Mouse (Mus musculus): ENCODE measurements around the gene Casz1. TPM values are rescaled to one million over a fixed set of nuclear protein-coding genes. Genes with fewer than 3 reads are reported as not detected.

Gene Casz1
- polyA plus RNA-seq, 1 experiment from 2014 or later, result 7.6 TPM

DNA sequence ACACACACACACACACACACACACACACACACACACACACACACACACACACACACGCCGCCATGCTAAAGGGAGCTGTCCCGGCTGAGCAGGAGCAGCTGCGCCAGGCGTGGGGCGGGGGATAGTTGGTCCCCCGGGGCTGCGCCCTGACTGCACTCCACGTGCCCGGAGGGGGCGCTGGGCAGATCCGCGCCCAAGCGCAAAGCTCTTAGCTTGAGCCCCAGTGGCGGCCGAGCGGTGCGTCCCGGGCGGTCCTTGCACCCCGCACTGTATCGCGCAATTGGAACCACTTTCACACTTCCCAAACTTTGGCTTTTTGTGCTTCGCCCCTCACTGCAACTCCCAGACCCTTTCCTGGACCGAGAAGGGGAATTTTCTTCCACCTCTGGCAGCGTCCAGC, 2.6 kb downstream of the Casz1 start:
- Histone ChIP-seq H3K4me2 (replicated peaks; ENCODE audit: low read depth, low read length) (peak overlapping the region; percentile 98), H3K4me1 (ENCODE audit: control insufficient read depth, insufficient read depth, low read length) (peaks cover 41% of the 10 kb centered on the region), H3K36me3 (ENCODE audit: control insufficient read depth, insufficient read depth, low read length) (no peaks in the 10 kb centered on the region), H3K27ac (ENCODE audit: low read depth, low read length) (no peak overlapping the region), H3K9ac (ENCODE audit: low read depth, low read length) (peak overlapping the region; percentile 38; the same call in 1 of the 2 replicates), H3K27me3 (ENCODE audit: control insufficient read depth, insufficient read depth, low read length) (peaks cover 29% of the 10 kb centered on the region), H3K4me3 (ENCODE audit: low read length) (peak overlapping the region; percentile 73), H3K9me3 (ENCODE audit: control insufficient read depth, low read length) (no peaks in the 10 kb centered on the region)
- under 1% methylated on average over 25 of the region's 26 CpGs for WGBS
- peak; percentile 48; the same call in 1 of the 2 replicates for ATAC-seq (ENCODE audit: low FRiP score, low TSS enrichment)

- Histone ChIP-seq H3K9me3 (ENCODE audit: control insufficient read depth, low read length) (no peaks in the 10 kb centered on the region), H3K4me3 (ENCODE audit: low read length) (peak overlapping the region; percentile 73), H3K27me3 (ENCODE audit: control insufficient read depth, insufficient read depth, low read length) (peaks cover 32% of the 10 kb centered on the region), H3K36me3 (ENCODE audit: control insufficient read depth, insufficient read depth, low read length) (no peaks in the 10 kb centered on the region), H3K9ac (ENCODE audit: low read depth, low read length) (peak overlapping the region; percentile 38; the same call in 1 of the 2 replicates), H3K4me1 (ENCODE audit: control insufficient read depth, insufficient read depth, low read length) (peaks cover 43% of the 10 kb centered on the region), H3K27ac (ENCODE audit: low read depth, low read length) (no peak overlapping the region), H3K4me2 (replicated peaks; ENCODE audit: low read depth, low read length) (peak overlapping the region; percentile 98)
- no peak for ATAC-seq (ENCODE audit: low FRiP score, low TSS enrichment)
- WGBS, result 2% methylated on average over 9 of the region's 9 CpGs
Measured at GRCm38 (mm10) chr4:148807397-148807796, 3.2 kb downstream of the Casz1 start.

DNA sequence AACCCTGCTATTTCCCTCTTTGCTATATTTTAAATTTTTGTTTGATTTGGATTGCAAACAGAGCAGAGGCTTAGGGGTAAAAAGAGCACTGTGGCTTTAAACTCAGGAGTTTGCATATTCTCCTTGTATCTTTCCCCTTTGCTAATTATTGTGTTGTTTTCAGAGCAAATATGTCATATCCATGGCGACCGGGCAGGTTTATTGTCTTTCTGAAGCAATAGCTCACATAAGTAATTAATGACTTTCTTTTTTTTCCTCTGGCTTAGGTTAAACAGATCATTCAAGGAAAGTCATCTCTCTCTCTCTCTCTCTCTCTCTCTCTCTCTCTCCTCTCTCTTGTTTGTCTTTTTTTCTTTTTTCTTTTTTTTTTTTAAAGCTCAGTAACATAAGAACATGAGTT, 4.6 kb downstream of the Casz1 start:
- Histone ChIP-seq H3K4me3 (ENCODE audit: low read length) (no peak overlapping the region), H3K36me3 (ENCODE audit: control insufficient read depth, insufficient read depth, low read length) (no peaks in the 10 kb centered on the region), H3K27me3 (ENCODE audit: control insufficient read depth, insufficient read depth, low read length) (peaks cover 33% of the 10 kb centered on the region), H3K9me3 (ENCODE audit: control insufficient read depth, low read length) (no peaks in the 10 kb centered on the region), H3K4me2 (replicated peaks; ENCODE audit: low read depth, low read length) (no peak overlapping the region), H3K27ac (ENCODE audit: low read depth, low read length) (no peak overlapping the region), H3K4me1 (ENCODE audit: control insufficient read depth, insufficient read depth, low read length) (peaks cover 39% of the 10 kb centered on the region), H3K9ac (ENCODE audit: low read depth, low read length) (no peak overlapping the region)
- no peak for ATAC-seq (ENCODE audit: low FRiP score, low TSS enrichment)
- 17% methylated on average over 2 of the region's 2 CpGs for WGBS

- Histone ChIP-seq H3K9me3 (ENCODE audit: control insufficient read depth, low read length) (no peaks in the 10 kb centered on the region), H3K9ac (ENCODE audit: low read depth, low read length) (no peak overlapping the region), H3K27me3 (ENCODE audit: control insufficient read depth, insufficient read depth, low read length) (peaks cover 22% of the 10 kb centered on the region), H3K27ac (ENCODE audit: low read depth, low read length) (no peak overlapping the region), H3K4me3 (ENCODE audit: low read length) (no peak overlapping the region), H3K4me2 (replicated peaks; ENCODE audit: low read depth, low read length) (no peak overlapping the region), H3K36me3 (ENCODE audit: control insufficient read depth, insufficient read depth, low read length) (no peaks in the 10 kb centered on the region), H3K4me1 (ENCODE audit: control insufficient read depth, insufficient read depth, low read length) (peaks cover 30% of the 10 kb centered on the region)
- WGBS, result 36% methylated on average over 9 of the region's 9 CpGs
- no peak for ATAC-seq (ENCODE audit: low FRiP score, low TSS enrichment)
Measured at GRCm38 (mm10) chr4:148810706-148811105, 6.5 kb downstream of the Casz1 start.

DNA sequence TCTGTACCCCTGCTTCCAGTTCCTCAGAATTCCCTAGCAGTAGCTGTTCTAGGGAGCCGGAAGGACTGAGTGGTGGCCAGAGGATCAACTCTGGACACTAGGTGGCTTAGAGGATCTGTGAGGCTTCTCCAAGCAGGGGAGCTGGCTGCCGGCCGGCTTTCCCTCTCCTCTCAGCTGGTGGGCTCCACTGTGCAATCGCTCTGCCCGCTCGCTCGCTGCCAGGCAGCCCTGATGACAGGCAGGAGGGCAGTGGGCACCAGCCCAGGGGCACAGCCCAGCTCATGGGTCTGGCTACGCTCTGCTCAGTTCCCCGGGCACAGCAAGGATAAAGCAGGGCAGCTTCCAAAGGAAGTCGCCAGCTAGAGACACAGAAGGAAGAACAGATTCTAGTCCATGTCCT, 7.7 kb downstream of the Casz1 start:
- Histone ChIP-seq H3K9ac (ENCODE audit: low read depth, low read length) (no peak overlapping the region), H3K27ac (ENCODE audit: low read depth, low read length) (no peak overlapping the region), H3K9me3 (ENCODE audit: control insufficient read depth, low read length) (no peaks in the 10 kb centered on the region), H3K4me2 (replicated peaks; ENCODE audit: low read depth, low read length) (peak overlapping the region; percentile 6; the same call in 1 of the 2 replicates), H3K36me3 (ENCODE audit: control insufficient read depth, insufficient read depth, low read length) (no peaks in the 10 kb centered on the region), H3K27me3 (ENCODE audit: control insufficient read depth, insufficient read depth, low read length) (peaks cover 13% of the 10 kb centered on the region; the same call in 1 of the 2 replicates), H3K4me1 (ENCODE audit: control insufficient read depth, insufficient read depth, low read length) (peaks cover 22% of the 10 kb centered on the region), H3K4me3 (ENCODE audit: low read length) (no peak overlapping the region)
- WGBS, result 21% methylated on average over 10 of the region's 10 CpGs
- ATAC-seq (ENCODE audit: low FRiP score, low TSS enrichment), result peak; percentile 56

GRCm38 (mm10) chr4:148813247-148813646, 9.0 kb downstream of the Casz1 start:
- H3K27ac ChIP-seq (ENCODE audit: low read depth, low read length), result no peak overlapping the region
- peaks cover 15% of the 10 kb centered on the region; the same call in 1 of the 2 replicates for H3K4me1 ChIP-seq (ENCODE audit: control insufficient read depth, insufficient read depth, low read length)
- 92% methylated on average over 6 of the region's 6 CpGs for WGBS
- H3K9me3 ChIP-seq (ENCODE audit: control insufficient read depth, low read length), result no peaks in the 10 kb centered on the region
- no peak overlapping the region for H3K4me3 ChIP-seq (ENCODE audit: low read length)
- ATAC-seq (ENCODE audit: low FRiP score, low TSS enrichment), result no peak
- no peak overlapping the region for H3K4me2 ChIP-seq (replicated peaks; ENCODE audit: low read depth, low read length)
- peaks cover 7% of the 10 kb centered on the region; the same call in 1 of the 2 replicates for H3K27me3 ChIP-seq (ENCODE audit: control insufficient read depth, insufficient read depth, low read length)
- H3K36me3 ChIP-seq (ENCODE audit: control insufficient read depth, insufficient read depth, low read length), result no peaks in the 10 kb centered on the region
- no peak overlapping the region for H3K9ac ChIP-seq (ENCODE audit: low read depth, low read length)

DNA sequence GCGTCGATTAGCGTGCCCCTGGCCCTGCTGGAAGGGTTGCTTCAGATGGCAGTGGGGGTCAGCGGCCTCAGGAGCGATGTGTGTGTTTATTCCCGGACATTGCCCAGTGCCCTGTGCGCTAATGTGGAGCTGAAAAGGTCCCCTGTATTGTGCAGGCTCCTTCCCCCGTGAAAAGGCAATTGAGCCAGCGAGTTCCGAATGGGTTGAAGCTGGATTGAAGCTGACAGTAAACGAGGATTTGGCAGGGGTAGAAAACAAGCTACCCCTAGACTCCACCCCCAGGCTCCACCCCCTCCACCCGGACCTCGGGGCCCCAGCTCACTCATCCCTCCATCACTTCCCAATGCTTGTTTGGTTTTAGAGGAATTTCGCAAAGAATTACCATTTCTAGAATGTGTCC, 12.3 kb downstream of the Casz1 start:
- no peak overlapping the region for H3K27ac ChIP-seq (ENCODE audit: low read depth, low read length)
- H3K36me3 ChIP-seq (ENCODE audit: control insufficient read depth, insufficient read depth, low read length), result no peaks in the 10 kb centered on the region
- H3K27me3 ChIP-seq (ENCODE audit: control insufficient read depth, insufficient read depth, low read length), result peaks cover 4% of the 10 kb centered on the region; the same call in 1 of the 2 replicates
- peak overlapping the region; percentile 13; the same call in 1 of the 2 replicates for H3K9ac ChIP-seq (ENCODE audit: low read depth, low read length)
- peaks cover 4% of the 10 kb centered on the region; the same call in 1 of the 2 replicates for H3K4me1 ChIP-seq (ENCODE audit: control insufficient read depth, insufficient read depth, low read length)
- H3K9me3 ChIP-seq (ENCODE audit: control insufficient read depth, low read length), result 0 out of 2 replicates have a peak, but pooled peaks cover 2% of the 10 kb centered on the region
- WGBS, result 11% methylated on average over 14 of the region's 14 CpGs
- H3K4me2 ChIP-seq (replicated peaks; ENCODE audit: low read depth, low read length), result no peak overlapping the region
- ATAC-seq (ENCODE audit: low FRiP score, low TSS enrichment), result no peak
- no peak overlapping the region for H3K4me3 ChIP-seq (ENCODE audit: low read length)

- H3K9ac ChIP-seq (ENCODE audit: low read depth, low read length), result no peak overlapping the region
- H3K4me3 ChIP-seq (ENCODE audit: low read length), result no peak overlapping the region
- 97% methylated on average over 12 of the region's 12 CpGs for WGBS
- H3K27me3 ChIP-seq (ENCODE audit: control insufficient read depth, insufficient read depth, low read length), result no peaks in the 10 kb centered on the region; the same call in 1 of the 2 replicates
- no peaks in the 10 kb centered on the region for H3K4me1 ChIP-seq (ENCODE audit: control insufficient read depth, insufficient read depth, low read length)
- H3K36me3 ChIP-seq (ENCODE audit: control insufficient read depth, insufficient read depth, low read length), result no peaks in the 10 kb centered on the region
- no peak overlapping the region for H3K4me2 ChIP-seq (replicated peaks; ENCODE audit: low read depth, low read length)
- 0 out of 2 replicates have a peak, but pooled peaks cover 2% of the 10 kb centered on the region for H3K9me3 ChIP-seq (ENCODE audit: control insufficient read depth, low read length)
- ATAC-seq (ENCODE audit: low FRiP score, low TSS enrichment), result no peak
- H3K27ac ChIP-seq (ENCODE audit: low read depth, low read length), result no peak overlapping the region
Measured at GRCm38 (mm10) chr4:148818161-148818560, 13.9 kb downstream of the Casz1 start.

DNA sequence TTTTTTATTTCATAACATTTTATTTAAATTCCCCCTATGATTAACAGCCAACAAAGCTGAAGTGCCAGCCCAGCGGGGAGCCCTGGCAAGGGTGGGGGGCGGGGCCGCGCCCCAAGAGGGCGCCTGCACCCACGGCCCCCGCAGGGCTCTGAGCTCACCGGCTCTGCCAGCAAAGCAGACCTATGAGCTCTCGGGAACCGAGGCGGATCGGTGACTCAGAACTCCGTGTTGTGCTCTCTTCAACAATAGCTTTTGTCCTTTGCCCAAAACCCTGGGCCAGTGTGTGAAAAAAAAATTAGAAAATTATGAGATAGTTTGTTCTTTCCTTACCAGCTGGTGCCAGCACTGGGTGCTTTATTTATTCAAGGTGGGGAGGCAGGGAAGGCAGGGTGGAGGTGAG, 15.9 kb downstream of the Casz1 start:
- no peak overlapping the region for H3K27ac ChIP-seq (ENCODE audit: low read depth, low read length)
- no peak overlapping the region for H3K9ac ChIP-seq (ENCODE audit: low read depth, low read length)
- WGBS, result 68% methylated on average over 13 of the region's 13 CpGs
- no peak overlapping the region for H3K4me2 ChIP-seq (replicated peaks; ENCODE audit: low read depth, low read length)
- H3K4me3 ChIP-seq (ENCODE audit: low read length), result no peak overlapping the region
- H3K9me3 ChIP-seq (ENCODE audit: control insufficient read depth, low read length), result 0 out of 2 replicates have a peak, but pooled peaks cover 2% of the 10 kb centered on the region
- no peaks in the 10 kb centered on the region for H3K27me3 ChIP-seq (ENCODE audit: control insufficient read depth, insufficient read depth, low read length)
- no peaks in the 10 kb centered on the region for H3K4me1 ChIP-seq (ENCODE audit: control insufficient read depth, insufficient read depth, low read length)
- ATAC-seq (ENCODE audit: low FRiP score, low TSS enrichment), result no peak
- no peaks in the 10 kb centered on the region for H3K36me3 ChIP-seq (ENCODE audit: control insufficient read depth, insufficient read depth, low read length)

Data from kidney, embryonic 14.5 days (tissue).